ENCODE assay signal across 8 mouse cellular contexts in the genomic region with DNA sequence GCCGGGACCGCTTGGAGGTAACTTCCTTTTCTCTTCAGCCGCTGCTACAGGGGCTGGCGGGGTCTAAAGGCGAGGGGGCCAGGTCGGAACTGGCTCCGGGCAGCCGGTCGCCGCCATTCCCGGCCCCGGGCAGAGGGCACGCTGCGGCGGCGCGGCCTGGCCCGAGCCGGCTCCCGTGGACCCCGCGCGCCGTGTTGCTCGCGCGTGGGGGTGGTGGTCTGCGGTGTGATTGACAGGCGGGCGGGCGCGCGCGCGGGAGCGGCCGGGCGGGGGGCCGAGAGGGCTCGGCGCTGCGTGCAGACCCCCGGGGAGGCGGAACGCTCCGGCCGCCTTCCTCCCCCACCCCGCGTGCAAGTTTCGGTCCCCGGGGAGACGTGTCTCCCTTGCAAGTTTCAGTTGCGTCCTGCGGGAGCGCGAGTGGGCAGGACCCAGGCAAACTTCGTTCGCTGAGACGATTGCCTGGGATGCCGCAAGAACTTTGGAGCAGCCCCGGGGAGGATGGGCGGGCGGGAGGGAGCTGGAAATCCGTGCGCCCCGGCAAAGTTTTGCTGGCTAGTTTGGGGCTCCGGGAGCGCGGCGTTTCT. TPM values are rescaled to one million over a fixed set of nuclear protein-coding genes. Genes with fewer than 3 reads are reported as not detected.
DNase-seq lines count a peak whose midpoint lies in the region; ATAC-seq lines count a peak whose summit lies in the region.

No protein-coding gene starts in this region.

- no peaks in the 10 kb centered on the region for H3K36me3 ChIP-seq in midbrain, embryonic 16.5 days (ENCODE audit: control insufficient read depth, insufficient read depth, low read length)

- DNase-seq in 3134 (ENCODE audit: extremely low read depth, insufficient read length, low spot score) (peak; percentile 70), liver (peak; percentile 67)
- peak; percentile 72 to 89 for DNase-seq in adrenal gland, adult (ENCODE audit: inconsistent age in 2 of 2, low spot score in 1 of 2)
- peak; percentile 71 for DNase-seq in embryo, embryonic 9.5 days (ENCODE audit: extremely low spot score)
- DNase-seq in heart, adult 18-20 months = peak; percentile 69 to 72
- peak; percentile 38 to 49 for DNase-seq in kidney, adult 8-10 months
- DNase-seq in spleen, postnatal 10 days (ENCODE audit: low spot score in 2 of 2) = peak; percentile 65 to 72

- peak; percentile 87 for ATAC-seq in midbrain, embryonic 16.5 days

- H3K27ac ChIP-seq in midbrain, embryonic 16.5 days (ENCODE audit: low read length) = peak overlapping the region; percentile 94

- no peaks in the 10 kb centered on the region for H3K9me3 ChIP-seq in midbrain, embryonic 16.5 days (replicated peaks; ENCODE audit: control insufficient read depth, low read length, poor library complexity, severe bottlenecking)

- H3K9ac ChIP-seq in midbrain, embryonic 16.5 days (ENCODE audit: low read depth, low read length) = peak overlapping the region; percentile 84

- peaks cover 24% of the 10 kb centered on the region for H3K4me1 ChIP-seq in midbrain, embryonic 16.5 days (ENCODE audit: control insufficient read depth, insufficient read depth, low read length)

- H3K27me3 ChIP-seq in midbrain, embryonic 16.5 days (ENCODE audit: control insufficient read depth, insufficient read depth, low read depth, low read length) = no peaks in the 10 kb centered on the region

- peak overlapping the region; percentile 78 for H3K4me3 ChIP-seq in midbrain, embryonic 16.5 days (ENCODE audit: low read depth, low read length)

- peak overlapping the region; percentile 82 for H3K4me2 ChIP-seq in midbrain, embryonic 16.5 days (ENCODE audit: low read length)

- under 1% methylated on average over 40 of the region's 70 CpGs for WGBS in midbrain, embryonic 16.5 days

RNA-seq across cellular contexts. Expression of gene Usp6nl, which starts 0.6 kb away (rescaled TPM):
- total RNA-seq in heart, adult 18-20 months (2021) = 1 to 10 TPM; 6.2 to 6.6 TPM
- polyA plus RNA-seq in midbrain, embryonic 16.5 days (2015; fragmentation: Nextera tagmentation; extraction: Ambion mirVana) = 6.2 and 7.3 TPM in 2 replicates

Comparison
In these comparisons a context has a peak if more than half of its experiments do, and no peak if none do; other contexts are left out.
1. Peak in every context shown above with its lines: DNase-seq, ATAC-seq, H3K4me3 ChIP-seq and H3K27ac ChIP-seq.